In the genomic region with DNA sequence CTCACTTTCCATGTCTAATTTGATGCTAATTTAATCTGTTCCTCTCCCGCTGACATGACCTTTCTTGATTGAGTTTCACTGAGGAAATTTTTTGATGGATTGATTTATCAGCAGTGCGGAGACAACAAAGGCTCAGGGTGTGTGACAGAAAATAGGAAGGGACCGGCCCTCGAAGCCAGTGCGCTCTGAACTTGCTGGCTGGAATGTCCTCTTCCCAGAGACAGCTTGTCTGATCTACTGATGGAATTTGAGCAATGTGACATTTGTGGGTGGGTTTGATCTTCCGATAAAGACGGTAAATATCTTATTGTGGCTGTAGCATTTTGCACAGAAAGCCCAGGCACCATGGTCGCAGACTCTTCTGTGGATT, we compare ENCODE assay signal across 8 mouse cellular contexts.
DNase-seq lines count a peak whose midpoint lies in the region; ATAC-seq lines count a peak whose summit lies in the region.

No protein-coding gene starts in this region.

- H3K27me3 ChIP-seq in heart, embryonic 13.5 days (replicated peaks): peaks cover 17% of the 10 kb centered on the region; the same call in 1 of the 2 replicates
- peaks cover 26% of the 10 kb centered on the region; the same call in 1 of the 2 replicates for H3K27me3 ChIP-seq in forebrain, embryonic 10.5 days (ENCODE audit: poor library complexity, severe bottlenecking)
- no peaks in the 10 kb centered on the region for H3K27me3 ChIP-seq in limb, embryonic 13.5 days

- peak overlapping the region; percentile 63; the same call in 1 of the 2 replicates for H3K9ac ChIP-seq in heart, embryonic 13.5 days
- H3K9ac ChIP-seq in limb, embryonic 13.5 days: no peak overlapping the region

- H3K27ac ChIP-seq in heart, embryonic 13.5 days (replicated peaks): no peak overlapping the region
- H3K27ac ChIP-seq in forebrain, embryonic 10.5 days: no peak overlapping the region
- no peak overlapping the region for H3K27ac ChIP-seq in limb, embryonic 13.5 days

- 32% methylated on average over 8 of the region's 8 CpGs for WGBS in heart, embryonic 13.5 days
- 54% methylated on average over 8 of the region's 8 CpGs for WGBS in forebrain, embryonic 10.5 days
- WGBS in limb, embryonic 13.5 days: 58% methylated on average over 8 of the region's 8 CpGs

- ATAC-seq in heart, embryonic 13.5 days (ENCODE audit: extremely low read depth, insufficient number of reproducible peaks, low FRiP score, low TSS enrichment): no peak
- no peak for ATAC-seq in limb, embryonic 13.5 days (ENCODE audit: low FRiP score, low read depth)
- no peak for ATAC-seq in cerebellum, adult (ENCODE audit: insufficient number of reproducible peaks, low FRiP score, low TSS enrichment)

- peak overlapping the region; percentile 72 for H3K4me2 ChIP-seq in heart, embryonic 13.5 days
- H3K4me2 ChIP-seq in limb, embryonic 13.5 days (replicated peaks): peak overlapping the region; percentile 65

- intact Hi-C loops in heart, postnatal 36 days (cut with DNase I): no loop called here
- intact Hi-C loops in gastrocnemius, postnatal 14 days (cut with DNase I; ENCODE audit: low total_unique reads): no loop called here

- peaks cover 17% of the 10 kb centered on the region; the same call in 1 of the 2 replicates for H3K4me1 ChIP-seq in heart, embryonic 13.5 days
- H3K4me1 ChIP-seq in forebrain, embryonic 10.5 days: peaks cover 28% of the 10 kb centered on the region
- peaks cover 20% of the 10 kb centered on the region for H3K4me1 ChIP-seq in limb, embryonic 13.5 days

- DNase-seq in heart, postnatal 36 days: no peak
- peak; percentile 46 for DNase-seq in ES-CJ7 (ENCODE audit: low read depth, low spot score)
- DNase-seq in forebrain, embryonic 10.5 days (ENCODE audit: extremely low spot score, low spot score): no peak
- DNase-seq in ovary, postnatal 14 days (ENCODE audit: low spot score): no peak
- DNase-seq in gastrocnemius, postnatal 14 days: no peak

- H3K36me3 ChIP-seq in heart, embryonic 13.5 days: no peaks in the 10 kb centered on the region
- no peaks in the 10 kb centered on the region for H3K36me3 ChIP-seq in forebrain, embryonic 10.5 days (replicated peaks)
- H3K36me3 ChIP-seq in limb, embryonic 13.5 days: no peaks in the 10 kb centered on the region

- no peaks in the 10 kb centered on the region for H3K9me3 ChIP-seq in heart, embryonic 13.5 days
- H3K9me3 ChIP-seq in forebrain, embryonic 10.5 days: no peaks in the 10 kb centered on the region; the same call in 1 of the 2 replicates
- 0 out of 2 replicates have a peak, but pooled peaks cover 7% of the 10 kb centered on the region for H3K9me3 ChIP-seq in limb, embryonic 13.5 days

- H3K4me3 ChIP-seq in heart, embryonic 13.5 days: peak overlapping the region; percentile 44
- peak overlapping the region; percentile 51 for H3K4me3 ChIP-seq in forebrain, embryonic 10.5 days
- H3K4me3 ChIP-seq in limb, embryonic 13.5 days: no peak overlapping the region
